Mouse (Mus musculus) CD8-positive naive resting alpha-beta T cell, adult 57 days (primary cell): Measurements from ENCODE around the gene Gm29582. TPM values are rescaled to one million over a fixed set of nuclear protein-coding genes. Genes with fewer than 3 reads are reported as not detected.

Experiments used
- total RNA-seq: library from RNA; stranded (reverse); gene quantifications from one replicate; pipeline ENCODE4 v1.2.4, GENCODE M21; 2023

Gm29582 gene
- not detected for total RNA-seq

GRCm38 (mm10) chrY:30738461-30738860 is at the start of gene Gm29582:
TSS of gene Gm29582 (minus strand) at chrY:30738561.

